Mouse (Mus musculus): Measurements from ENCODE around the gene Ripor2. TPM values are rescaled to one million over a fixed set of nuclear protein-coding genes. Genes with fewer than 3 reads are reported as not detected.
A peak's percentile ranks its signal among the peaks of the same experiment; 100 is the strongest.

Ripor2 gene
- polyA plus RNA-seq, 1 experiment from 2014 or later = 0.70 TPM

- no peak for ATAC-seq
- H3K4me3 ChIP-seq (ENCODE audit: low read depth, low read length) = no peak overlapping the region
Measured at GRCm38 (mm10) chr13:24603591-24604009, 21.6 kb downstream of the Ripor2 start.

DNA sequence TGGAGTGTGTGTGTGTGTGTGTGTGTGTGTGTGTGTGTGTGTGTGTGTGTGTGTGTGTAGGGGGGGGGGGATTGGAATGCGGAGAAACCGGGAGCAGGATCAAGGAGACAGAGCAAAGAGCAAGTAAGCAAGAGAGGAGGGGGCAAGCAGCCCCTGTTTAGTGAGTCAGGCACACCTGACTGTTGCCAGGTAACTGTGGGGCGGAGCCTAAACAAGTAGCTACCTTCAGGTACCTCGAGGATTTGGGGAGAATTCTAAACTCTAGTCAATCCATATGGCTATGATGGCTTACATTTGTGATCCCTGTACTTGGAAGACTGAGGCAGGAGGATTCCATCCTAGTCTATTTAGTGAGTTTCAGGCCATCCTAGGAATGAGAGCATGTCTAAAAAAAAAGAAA is 22.1 kb downstream of the Ripor2 start:
- Histone ChIP-seq H3K27me3 (replicated peaks; ENCODE audit: control insufficient read depth, insufficient read depth, low read length) (no peaks in the 10 kb centered on the region), H3K4me3 (ENCODE audit: low read depth, low read length) (no peak overlapping the region), H3K9ac (ENCODE audit: low read depth, low read length) (no peak overlapping the region), H3K4me2 (replicated peaks; ENCODE audit: low read depth) (no peak overlapping the region), H3K27ac (ENCODE audit: low read depth, low read length) (no peak overlapping the region), H3K9me3 (ENCODE audit: control insufficient read depth) (no peaks in the 10 kb centered on the region), H3K36me3 (ENCODE audit: control insufficient read depth, insufficient read depth) (no peaks in the 10 kb centered on the region), H3K4me1 (replicated peaks; ENCODE audit: control insufficient read depth, insufficient read depth, low read length) (no peaks in the 10 kb centered on the region)
- ATAC-seq = no peak
- TF ChIP-seq CTCF (IDR thresholded peaks at IDR 0.05; ENCODE audit: low read depth) = no peak
- WGBS = 30% methylated on average over 4 of the region's 4 CpGs

More at GRCm38 (mm10) chr13:24603591-24604009, 21.6 kb downstream of the Ripor2 start:
- H3K9ac ChIP-seq (ENCODE audit: low read depth, low read length) = no peak overlapping the region
- no peak overlapping the region for H3K4me2 ChIP-seq (replicated peaks; ENCODE audit: low read depth)
- H3K27ac ChIP-seq (ENCODE audit: low read depth, low read length) = no peak overlapping the region
- no peak for TF ChIP-seq CTCF (IDR thresholded peaks at IDR 0.05; ENCODE audit: low read depth)
- 31% methylated on average over 11 of the region's 11 CpGs for WGBS
- no peaks in the 10 kb centered on the region for H3K27me3 ChIP-seq (replicated peaks; ENCODE audit: control insufficient read depth, insufficient read depth, low read length)
- no peaks in the 10 kb centered on the region for H3K36me3 ChIP-seq (ENCODE audit: control insufficient read depth, insufficient read depth)
- H3K4me1 ChIP-seq (replicated peaks; ENCODE audit: control insufficient read depth, insufficient read depth, low read length) = no peaks in the 10 kb centered on the region
- H3K9me3 ChIP-seq (ENCODE audit: control insufficient read depth) = no peaks in the 10 kb centered on the region

- Histone ChIP-seq H3K27me3 (replicated peaks; ENCODE audit: control insufficient read depth, insufficient read depth, low read length) (no peaks in the 10 kb centered on the region), H3K27ac (ENCODE audit: low read depth, low read length) (no peak overlapping the region), H3K36me3 (ENCODE audit: control insufficient read depth, insufficient read depth) (no peaks in the 10 kb centered on the region), H3K4me1 (replicated peaks; ENCODE audit: control insufficient read depth, insufficient read depth, low read length) (no peaks in the 10 kb centered on the region), H3K9me3 (ENCODE audit: control insufficient read depth) (no peaks in the 10 kb centered on the region), H3K4me2 (replicated peaks; ENCODE audit: low read depth) (peak overlapping the region; percentile 18), H3K4me3 (ENCODE audit: low read depth, low read length) (no peak overlapping the region), H3K9ac (ENCODE audit: low read depth, low read length) (no peak overlapping the region)
- WGBS = 28% methylated on average over 20 of the region's 20 CpGs
- no peak for TF ChIP-seq CTCF (IDR thresholded peaks at IDR 0.05; ENCODE audit: low read depth)
- ATAC-seq = no peak
Measured at GRCm38 (mm10) chr13:24604761-24605591, 23.0 kb downstream of the Ripor2 start.

GRCm38 (mm10) chr13:24605755-24606154 is 23.8 kb downstream of the Ripor2 start:
- H3K4me2 ChIP-seq (replicated peaks; ENCODE audit: low read depth) = no peak overlapping the region
- no peak for ATAC-seq
- H3K27ac ChIP-seq (ENCODE audit: low read depth, low read length) = no peak overlapping the region
- 77% methylated on average over 5 of the region's 5 CpGs for WGBS
- no peak overlapping the region for H3K4me3 ChIP-seq (ENCODE audit: low read depth, low read length)
- no peaks in the 10 kb centered on the region for H3K36me3 ChIP-seq (ENCODE audit: control insufficient read depth, insufficient read depth)
- H3K9ac ChIP-seq (ENCODE audit: low read depth, low read length) = no peak overlapping the region
- no peaks in the 10 kb centered on the region for H3K27me3 ChIP-seq (replicated peaks; ENCODE audit: control insufficient read depth, insufficient read depth, low read length)
- no peak for TF ChIP-seq CTCF (IDR thresholded peaks at IDR 0.05; ENCODE audit: low read depth)
- no peaks in the 10 kb centered on the region for H3K9me3 ChIP-seq (ENCODE audit: control insufficient read depth)
- no peaks in the 10 kb centered on the region for H3K4me1 ChIP-seq (replicated peaks; ENCODE audit: control insufficient read depth, insufficient read depth, low read length)

DNA sequence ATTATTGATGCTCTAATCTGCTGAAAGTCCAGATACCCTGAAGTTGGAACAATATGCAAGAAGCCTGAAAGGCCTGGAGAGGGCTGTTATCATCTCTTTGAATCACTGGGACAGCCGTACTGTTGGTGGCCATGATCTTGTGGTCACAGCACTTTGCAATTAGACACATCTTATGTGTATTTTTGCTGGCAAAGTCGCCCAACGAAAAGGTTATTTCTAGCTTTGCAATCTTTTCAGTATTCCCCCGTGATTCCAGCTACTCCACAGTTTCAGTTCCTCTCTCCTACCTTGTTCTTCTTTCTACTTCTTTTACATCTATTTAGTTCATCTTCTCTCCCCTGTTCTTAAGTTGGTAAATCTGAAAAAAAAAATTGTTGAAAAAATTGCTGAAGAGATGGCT is 26.0 kb downstream of the Ripor2 start:
- H3K27ac ChIP-seq (ENCODE audit: low read depth, low read length) = no peak overlapping the region
- no peaks in the 10 kb centered on the region for H3K27me3 ChIP-seq (replicated peaks; ENCODE audit: control insufficient read depth, insufficient read depth, low read length)
- 82% methylated on average over 4 of the region's 4 CpGs for WGBS
- H3K4me2 ChIP-seq (replicated peaks; ENCODE audit: low read depth) = no peak overlapping the region
- no peak for ATAC-seq
- no peaks in the 10 kb centered on the region for H3K9me3 ChIP-seq (ENCODE audit: control insufficient read depth)
- no peaks in the 10 kb centered on the region for H3K4me1 ChIP-seq (replicated peaks; ENCODE audit: control insufficient read depth, insufficient read depth, low read length)
- H3K9ac ChIP-seq (ENCODE audit: low read depth, low read length) = no peak overlapping the region
- no peaks in the 10 kb centered on the region for H3K36me3 ChIP-seq (ENCODE audit: control insufficient read depth, insufficient read depth)
- no peak overlapping the region for H3K4me3 ChIP-seq (ENCODE audit: low read depth, low read length)
- TF ChIP-seq CTCF (IDR thresholded peaks at IDR 0.05; ENCODE audit: low read depth) = no peak

DNA sequence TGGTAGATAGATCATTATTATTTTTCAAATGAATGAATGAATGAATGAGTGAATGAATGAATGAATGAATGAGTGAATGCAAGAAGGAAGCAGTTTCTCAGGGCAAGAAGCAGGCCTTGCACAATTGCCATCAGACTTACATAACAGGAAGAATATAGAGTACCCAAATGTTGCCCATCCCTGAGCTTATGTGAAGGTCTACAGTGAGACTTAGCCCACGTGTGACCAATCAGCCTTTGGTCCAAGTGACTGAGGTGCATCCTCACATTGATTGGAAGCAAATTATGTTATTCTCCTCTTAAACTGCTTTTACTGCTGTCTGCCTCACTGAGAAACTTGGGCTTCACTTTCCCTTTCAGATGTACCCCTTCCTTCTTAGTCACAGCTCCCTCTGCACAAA is 26.7 kb downstream of the Ripor2 start:
- no peaks in the 10 kb centered on the region for H3K4me1 ChIP-seq (replicated peaks; ENCODE audit: control insufficient read depth, insufficient read depth, low read length)
- 75% methylated on average over 1 of the region's 1 CpGs for WGBS
- ATAC-seq = no peak
- no peak overlapping the region for H3K9ac ChIP-seq (ENCODE audit: low read depth, low read length)
- H3K27ac ChIP-seq (ENCODE audit: low read depth, low read length) = no peak overlapping the region
- no peaks in the 10 kb centered on the region for H3K9me3 ChIP-seq (ENCODE audit: control insufficient read depth)
- no peaks in the 10 kb centered on the region for H3K36me3 ChIP-seq (ENCODE audit: control insufficient read depth, insufficient read depth)
- H3K27me3 ChIP-seq (replicated peaks; ENCODE audit: control insufficient read depth, insufficient read depth, low read length) = no peaks in the 10 kb centered on the region
- H3K4me2 ChIP-seq (replicated peaks; ENCODE audit: low read depth) = no peak overlapping the region
- no peak for TF ChIP-seq CTCF (IDR thresholded peaks at IDR 0.05; ENCODE audit: low read depth)
- H3K4me3 ChIP-seq (ENCODE audit: low read depth, low read length) = no peak overlapping the region

Measured in intestine, postnatal 0 days (tissue).